Mouse (Mus musculus) MN1 (cell line): ENCODE data around the gene Cul3.

Experiments used
- DNase-seq: peaks from one replicate; pipeline ENCODE4 v3.0.0-alpha.2; 2016; ENCODE audit warnings: low spot score

The Cul3 gene

DNA sequence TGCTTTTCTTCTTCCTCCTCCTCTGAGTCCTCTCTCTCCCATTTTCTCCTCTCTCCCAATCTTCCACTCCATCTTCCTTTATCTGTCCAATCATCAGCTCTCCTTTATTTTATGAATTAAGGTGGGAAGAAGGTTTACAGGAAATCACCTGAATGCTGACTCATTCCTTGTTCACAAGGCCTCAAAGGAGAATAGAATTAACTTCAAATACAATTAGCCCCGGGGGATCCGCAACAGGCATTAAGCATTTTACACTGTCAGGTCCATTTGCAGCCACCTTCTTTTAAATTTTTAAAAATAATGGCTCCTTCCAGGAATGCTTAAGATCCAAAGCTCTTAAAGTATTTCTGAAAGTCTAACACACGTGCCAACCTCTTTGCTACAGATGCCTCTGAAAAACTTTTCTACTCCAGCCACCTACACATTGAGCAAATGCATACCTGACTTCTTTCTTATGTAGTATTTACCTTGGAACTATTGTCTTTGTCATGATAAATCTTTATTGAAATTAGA is 24.7 kb downstream of the Cul3 start:
- no peak for DNase-seq

DNA sequence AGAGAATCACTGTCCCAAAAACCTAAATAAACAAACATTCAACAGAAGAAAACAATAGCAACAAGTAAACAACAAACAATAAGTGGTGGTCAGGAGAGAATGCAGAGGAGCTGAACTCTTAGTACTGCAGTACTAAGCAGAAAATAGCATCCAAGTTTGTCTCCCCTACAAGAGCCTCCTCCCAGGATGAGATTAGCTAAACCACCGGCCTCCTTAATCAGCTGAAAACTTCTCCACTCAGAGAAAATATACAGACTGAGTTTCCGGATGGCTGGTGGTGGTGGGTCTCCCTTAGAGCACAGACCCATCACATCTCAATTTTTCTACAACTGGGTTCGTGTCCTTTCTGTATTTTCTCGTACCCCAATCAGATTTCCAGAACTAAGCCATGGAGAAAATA is 47.0 kb downstream of the Cul3 start:
- no peak for DNase-seq

DNA sequence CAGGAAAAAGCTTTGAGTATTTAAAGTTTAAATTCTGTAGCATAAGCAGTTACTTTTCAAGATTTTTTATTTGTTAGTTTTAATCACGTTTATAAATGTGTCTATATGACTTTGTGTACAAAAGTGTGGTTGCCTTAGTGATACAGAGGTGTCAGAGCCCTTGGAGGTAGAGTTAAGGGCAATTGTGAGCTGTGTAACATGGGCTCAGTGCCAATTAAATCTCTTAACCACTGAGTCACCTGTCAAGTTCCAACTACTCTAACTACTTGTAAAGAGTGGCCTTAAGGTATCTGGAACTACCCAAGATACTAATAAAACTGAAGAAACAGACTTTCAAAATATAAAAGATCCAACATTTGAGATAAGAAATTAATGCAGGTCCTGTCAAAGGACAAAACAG is 61.5 kb downstream of the Cul3 start:
- no peak for DNase-seq

GRCm38 (mm10) chr1:80260443-80260842 is 79.8 kb downstream of the Cul3 start:
- DNase-seq, result no peak

DNA sequence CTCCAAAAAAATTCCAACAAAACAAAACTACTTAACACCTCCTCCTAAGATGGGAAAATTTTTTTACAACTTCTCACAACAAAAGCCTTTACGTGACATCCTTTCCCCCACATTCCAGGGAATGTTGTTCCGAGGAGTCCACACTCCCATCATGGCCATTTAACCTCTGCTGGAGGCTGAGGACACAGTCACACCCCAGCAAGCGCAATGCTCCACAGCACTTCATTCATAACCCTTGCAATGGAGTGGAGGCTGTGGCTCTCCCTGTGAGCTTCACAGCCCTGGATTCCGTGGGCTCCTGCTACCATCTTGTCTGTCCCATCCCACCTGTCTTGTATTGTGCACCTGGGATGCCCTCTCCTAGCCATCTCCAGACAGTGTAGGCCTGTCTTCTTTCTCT is 81.6 kb downstream of the Cul3 start:
- no peak for DNase-seq

DNA sequence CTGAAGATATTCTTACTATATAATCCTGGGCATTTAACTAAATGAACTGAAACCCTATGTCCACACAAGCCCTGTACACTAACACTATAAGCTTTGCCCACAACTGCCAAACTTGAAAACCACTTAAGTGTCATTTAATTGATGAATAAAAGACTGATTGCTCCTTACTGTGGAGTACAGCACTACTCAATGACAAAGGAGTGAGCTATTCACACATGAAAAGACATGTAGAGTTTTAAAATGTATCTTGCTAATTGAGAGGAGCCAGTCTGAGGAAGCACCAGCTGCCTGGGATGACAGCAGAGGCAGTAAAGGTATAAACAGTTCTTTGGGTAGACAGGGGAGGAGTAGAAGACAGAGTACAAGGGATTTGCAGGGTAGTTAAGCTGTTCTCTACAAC is 87.0 kb downstream of the Cul3 start:
- no peak for DNase-seq

DNA sequence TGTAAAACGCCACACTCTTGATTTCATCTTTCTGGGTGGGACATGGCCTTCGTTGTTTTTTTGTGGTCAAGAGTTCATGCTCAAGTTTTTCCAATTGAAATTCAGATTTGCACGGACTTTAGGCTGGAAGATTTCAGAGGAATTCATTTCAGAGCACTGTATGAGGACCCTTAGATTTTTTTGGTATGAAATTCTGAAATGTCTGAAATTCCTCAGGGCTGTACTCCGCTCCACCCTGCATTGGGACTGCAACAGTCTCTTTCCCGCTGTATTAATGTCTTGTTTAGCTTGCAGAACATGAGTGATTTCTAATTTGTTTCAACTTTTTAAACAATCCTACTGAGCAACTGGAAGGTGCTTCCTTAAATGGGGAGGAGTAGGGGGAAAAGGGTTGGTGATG is 90.0 kb downstream of the Cul3 start:
- no peak for DNase-seq

- DNase-seq, result no peak
Observed at GRCm38 (mm10) chr1:80247131-80247530, 93.1 kb downstream of the Cul3 start.

- DNase-seq, result no peak
Observed at GRCm38 (mm10) chr1:80244123-80244522, 96.2 kb downstream of the Cul3 start.

DNA sequence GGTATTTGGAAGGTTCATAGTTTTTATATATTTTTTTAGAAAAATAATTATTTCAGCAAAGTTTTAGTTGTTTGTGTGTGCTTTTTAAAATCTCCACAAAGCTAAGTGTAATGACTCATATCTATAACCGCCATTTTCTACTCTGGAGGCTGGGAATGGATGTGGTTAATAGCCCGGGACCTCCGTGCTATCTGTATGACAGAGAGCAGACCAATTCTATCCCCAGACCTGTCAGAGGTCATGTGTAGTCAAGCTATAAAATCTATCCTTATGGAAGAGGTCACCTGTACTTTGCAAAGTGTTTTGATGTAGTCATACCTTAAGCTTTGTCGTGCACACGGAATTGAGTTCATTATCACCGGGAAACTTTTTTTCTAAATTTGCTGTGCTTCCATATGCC is 98.7 kb downstream of the Cul3 start:
- no peak for DNase-seq

- no peak for DNase-seq
Observed at GRCm38 (mm10) chr1:80240017-80240660, 100.1 kb downstream of the Cul3 start.

DNA sequence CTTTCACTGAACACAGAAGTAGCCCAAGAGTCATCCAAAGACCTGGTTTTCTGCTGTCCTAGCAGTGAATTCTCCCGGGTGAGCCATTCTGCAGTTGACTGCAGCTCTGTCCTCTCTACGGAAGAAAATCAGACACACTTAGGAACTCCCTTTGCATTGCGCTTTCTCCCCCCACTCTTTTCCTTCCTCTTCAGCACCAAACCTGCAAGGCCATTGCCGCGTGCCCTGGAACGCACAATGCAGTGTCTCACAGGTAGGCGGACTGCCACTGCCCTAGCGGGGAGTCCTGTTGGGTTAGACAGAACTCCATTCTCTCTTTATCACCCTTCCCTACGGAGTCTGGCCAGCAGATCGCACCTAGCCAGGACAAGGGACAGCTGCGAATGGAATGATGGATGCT is 100.8 kb downstream of the Cul3 start:
- no peak for DNase-seq

DNA sequence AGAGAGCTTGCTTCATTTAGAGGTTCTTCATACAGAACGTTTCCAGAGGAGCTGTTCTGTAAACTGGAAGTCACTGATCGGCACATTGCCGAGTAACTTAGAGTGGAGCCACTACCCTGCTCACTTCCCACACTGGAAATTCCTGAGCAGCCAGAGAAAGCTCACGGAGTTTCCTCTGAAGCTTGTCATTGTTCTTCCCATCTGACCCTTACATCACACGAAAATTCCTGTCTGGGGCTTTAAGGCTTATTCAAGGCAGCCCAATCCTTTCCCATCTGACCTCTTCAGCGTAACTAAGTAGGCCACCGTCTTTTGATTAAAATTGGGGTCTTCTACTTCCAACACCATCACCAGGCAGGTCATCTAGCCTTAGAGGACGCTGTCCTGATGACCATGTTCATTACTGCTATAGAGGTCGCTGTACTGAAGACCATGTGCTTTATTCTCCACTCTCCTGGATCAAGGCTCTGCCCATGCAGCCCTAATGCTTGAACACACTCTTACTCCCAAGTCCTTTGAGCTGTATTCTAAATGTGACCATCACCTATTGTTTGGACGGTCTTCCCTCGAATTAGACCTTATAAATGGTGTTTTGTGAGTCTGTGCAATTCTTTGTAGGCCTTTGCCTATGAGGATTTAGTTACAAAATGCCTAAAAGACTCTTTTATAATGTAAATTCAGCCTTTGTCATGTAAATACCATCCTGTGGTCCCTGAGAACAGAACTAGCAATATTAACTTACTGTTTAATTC is 103.2 kb downstream of the Cul3 start:
- DNase-seq, result no peak

GRCm38 (mm10) chr1:80236126-80236525 is 104.2 kb downstream of the Cul3 start:
- DNase-seq, result no peak

- no peak for DNase-seq
Observed at GRCm38 (mm10) chr1:80230612-80231011, 109.7 kb downstream of the Cul3 start.

DNA sequence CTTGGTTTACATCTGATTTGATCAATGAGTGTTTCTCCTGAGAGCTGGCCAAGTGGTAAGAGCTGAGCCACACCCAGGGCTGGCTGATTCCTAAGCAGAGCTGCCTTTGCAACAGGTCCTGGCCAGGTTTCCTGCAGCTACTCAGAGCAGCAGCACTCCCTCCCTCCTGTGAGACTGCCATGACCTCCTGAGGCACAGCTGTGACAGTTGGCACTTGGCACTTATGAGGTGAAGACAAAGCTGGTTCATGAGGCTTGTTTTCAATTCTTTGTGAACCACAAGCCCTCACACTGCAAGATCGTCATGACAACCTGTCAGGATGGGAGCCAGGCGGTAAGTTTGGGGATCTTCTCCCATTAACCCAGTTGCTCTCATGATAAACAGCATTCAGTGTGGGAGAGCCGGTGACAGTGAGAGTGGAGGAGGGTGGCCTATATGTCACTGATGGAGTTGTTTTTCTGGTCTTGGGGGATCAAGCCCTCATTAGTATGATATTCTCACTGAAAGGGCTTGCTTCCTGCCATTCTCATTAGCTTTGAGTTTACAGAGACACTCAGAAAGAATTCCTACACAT is 115.4 kb downstream of the Cul3 start:
- DNase-seq, result no peak

GRCm38 (mm10) chr1:80221151-80221550 is 119.1 kb downstream of the Cul3 start:
- no peak for DNase-seq

DNA sequence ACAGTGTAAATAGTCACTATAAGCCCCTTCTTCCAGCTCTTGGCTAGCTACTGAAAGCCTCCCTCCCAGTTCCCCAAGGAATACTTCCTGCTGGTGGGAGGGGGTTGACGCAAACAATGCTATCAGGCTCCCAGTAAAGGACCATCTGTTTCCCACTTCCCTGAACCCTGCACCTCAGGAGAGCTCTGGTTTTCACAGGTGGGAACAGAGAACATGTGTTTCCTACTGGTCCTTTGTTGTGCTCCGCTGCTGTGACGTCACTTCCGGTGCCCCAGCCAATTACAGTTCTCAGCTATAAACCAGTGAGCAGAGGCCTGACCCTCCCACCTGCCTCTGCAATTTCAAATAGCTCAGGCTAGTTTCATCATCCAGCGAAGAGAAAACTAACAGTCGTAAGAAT is 122.0 kb downstream of the Cul3 start, which contains the start of gene Fam124b:
Gene Fam124b, minus strand, starts transcription at position 206 of the 400 bp plus-strand sequence.
- peak; percentile 77 for DNase-seq
